Mouse (Mus musculus) stomach, embryonic 14.5 days (tissue): ENCODE data around the gene Izumo1. TPM values are rescaled to one million over a fixed set of nuclear protein-coding genes. Genes with fewer than 3 reads are reported as not detected.

Experiments
- ATAC-seq: fragments of 200-750 bp; cut with Nextera tagmentation; 2 replicates; pipeline ENCODE4 v1.8.0; 2017; ENCODE audit warnings: low read depth, moderate TSS enrichment; ENCODE audit not compliant: insufficient number of reproducible peaks, insufficient read depth, low FRiP score
- H3K27ac ChIP-seq: fragments of 300-500 bp; sonication (generic); 2 replicates; pipeline ENCODE4 v1.5.1; 2014; ENCODE audit warnings: mild to moderate bottlenecking, low read length, moderate library complexity, mixed read lengths
- H3K27me3 ChIP-seq: fragments of 300-500 bp; sonication (generic); 2 replicates; pipeline ENCODE4 v1.6.1; 2014; ENCODE audit warnings: low read length, control low read depth, mixed read lengths; ENCODE audit not compliant: control insufficient read depth, insufficient read depth
- H3K36me3 ChIP-seq: fragments of 300-500 bp; sonication (generic); 2 replicates; pipeline ENCODE4 v1.6.1; 2014; ENCODE audit warnings: mild to moderate bottlenecking, control low read depth, low read length, moderate library complexity, mixed read lengths; ENCODE audit not compliant: control insufficient read depth, insufficient read depth
- H3K4me1 ChIP-seq: fragments of 300-500 bp; sonication (generic); 2 replicates; pipeline ENCODE4 v1.6.1; 2014; ENCODE audit warnings: low read length, control low read depth, mixed read lengths; ENCODE audit not compliant: control insufficient read depth, insufficient read depth
- H3K4me2 ChIP-seq: fragments of 300-500 bp; sonication (generic); replicated peaks from 2 replicates; pipeline ENCODE4 v1.6.1; 2014; ENCODE audit warnings: low read depth, low read length, control low read depth
- H3K4me3 ChIP-seq: fragments of 300-500 bp; sonication (generic); 2 replicates; pipeline ENCODE4 v1.5.1; 2014; ENCODE audit warnings: low read depth, low read length, control low read depth
- H3K9ac ChIP-seq: fragments of 300-500 bp; sonication (generic); replicated peaks from 2 replicates; pipeline ENCODE4 v1.6.1; 2014; ENCODE audit warnings: low read depth, mild to moderate bottlenecking, control low read depth, low read length, moderate library complexity, mixed read lengths
- H3K9me3 ChIP-seq: fragments of 300-500 bp; sonication (generic); 2 replicates; pipeline ENCODE4 v1.6.1; 2016; ENCODE audit warnings: low read depth, low read length, control low read depth; ENCODE audit not compliant: control insufficient read depth
- WGBS: fragments of 180-500 bp; shearing (Covaris S2); extraction: QIAGEN DNeasy Blood & Tissue Kit; methylation state at CpG from one replicate; pipeline ENCODE4 v1.1.7; 2014; 5-methylcytosine and 5-hydroxymethylcytosine counted together
- polyA plus RNA-seq: library from polyadenylated mRNA; unstranded; fragments of >200 nt; fragmentation: Nextera tagmentation; extraction: Ambion mirVana; gene quantifications from 2 replicates; pipeline ENCODE4 v1.2.1, GENCODE M21; 2014

Izumo1 gene
- polyA plus RNA-seq, 1 experiment from 2014 or later, result 0.23 TPM

DNA sequence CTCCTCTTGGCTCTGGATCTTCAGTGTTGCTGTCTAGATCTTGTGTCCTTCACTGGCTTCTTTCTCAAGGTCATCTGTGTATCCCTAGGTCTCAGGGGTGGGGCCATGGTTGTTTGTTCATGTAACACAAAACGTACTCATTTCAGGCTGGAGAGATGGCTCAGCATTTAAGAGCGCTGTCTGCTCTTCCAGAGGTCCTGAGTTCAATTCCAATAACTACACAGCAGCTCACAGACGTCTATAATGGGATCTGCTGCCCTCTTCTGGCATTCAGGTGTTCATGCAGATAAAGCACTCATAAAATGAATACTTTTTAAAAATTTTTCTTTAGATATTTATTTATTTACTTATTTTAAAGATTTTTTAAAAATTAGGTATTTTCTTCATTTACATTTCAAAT, 30.7 kb upstream of the Izumo1 start:
- ATAC-seq, result no peak
- H3K4me2 ChIP-seq, result no peak overlapping the region
- H3K9me3 ChIP-seq, result no peaks in the 10 kb centered on the region
- no peak overlapping the region for H3K4me3 ChIP-seq
- H3K36me3 ChIP-seq, result peaks cover 2% of the 10 kb centered on the region; the same call in 1 of the 2 replicates
- H3K27ac ChIP-seq, result no peak overlapping the region
- H3K9ac ChIP-seq, result no peak overlapping the region
- whole genome bisulfite sequencing, result 59% methylated on average over 3 of the region's 3 CpGs
- no peaks in the 10 kb centered on the region for H3K27me3 ChIP-seq
- H3K4me1 ChIP-seq, result no peaks in the 10 kb centered on the region

- no peak overlapping the region for H3K9ac ChIP-seq
- H3K4me3 ChIP-seq, result no peak overlapping the region
- H3K4me1 ChIP-seq, result no peaks in the 10 kb centered on the region
- WGBS, result 72% methylated on average over 7 of the region's 7 CpGs
- no peak for ATAC-seq
- H3K27ac ChIP-seq, result no peak overlapping the region
- H3K27me3 ChIP-seq, result no peaks in the 10 kb centered on the region
- H3K4me2 ChIP-seq, result no peak overlapping the region
- H3K9me3 ChIP-seq, result no peaks in the 10 kb centered on the region
- H3K36me3 ChIP-seq, result no peaks in the 10 kb centered on the region; the same call in 1 of the 2 replicates
Observed at GRCm38 (mm10) chr7:45591880-45592279, 29.7 kb upstream of the Izumo1 start.

GRCm38 (mm10) chr7:45593118-45593815, 28.3 kb upstream of the Izumo1 start:
- no peaks in the 10 kb centered on the region for H3K4me1 ChIP-seq
- H3K36me3 ChIP-seq, result no peaks in the 10 kb centered on the region
- no peaks in the 10 kb centered on the region for H3K9me3 ChIP-seq
- no peak overlapping the region for H3K4me3 ChIP-seq
- H3K27me3 ChIP-seq, result no peaks in the 10 kb centered on the region
- no peak overlapping the region for H3K27ac ChIP-seq
- no peak overlapping the region for H3K9ac ChIP-seq
- ATAC-seq, result no peak
- no peak overlapping the region for H3K4me2 ChIP-seq
- WGBS, result 18% methylated on average over 10 of the region's 10 CpGs

DNA sequence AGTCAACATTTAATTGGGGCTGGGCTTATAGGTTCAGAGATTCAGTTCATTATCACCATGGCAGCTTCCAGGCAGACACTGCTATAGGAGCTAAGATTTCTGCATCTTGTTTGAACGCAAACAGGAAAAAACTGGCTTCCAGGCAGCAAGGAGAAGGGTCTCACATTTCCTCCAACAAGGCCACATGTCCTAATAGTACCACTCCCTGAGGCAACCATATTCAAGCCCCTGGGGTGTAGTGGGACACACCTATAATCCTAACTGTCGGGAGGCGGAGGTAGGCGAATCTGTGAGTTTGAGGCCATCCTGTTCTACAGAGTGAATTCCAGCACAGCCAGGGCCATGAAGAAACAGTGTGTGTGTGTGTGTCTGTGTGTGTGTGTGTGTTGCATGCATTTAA, 26.4 kb upstream of the Izumo1 start:
- Histone ChIP-seq H3K9ac (no peak overlapping the region), H3K4me3 (no peak overlapping the region), H3K4me2 (no peak overlapping the region), H3K4me1 (no peaks in the 10 kb centered on the region), H3K36me3 (no peaks in the 10 kb centered on the region), H3K27me3 (no peaks in the 10 kb centered on the region), H3K27ac (no peak overlapping the region), H3K9me3 (no peaks in the 10 kb centered on the region)
- 87% methylated on average over 4 of the region's 4 CpGs for WGBS
- ATAC-seq, result no peak

- WGBS, result 82% methylated on average over 1 of the region's 1 CpGs
- H3K27ac ChIP-seq, result no peak overlapping the region
- no peaks in the 10 kb centered on the region for H3K9me3 ChIP-seq
Observed at GRCm38 (mm10) chr7:45596107-45596506, 25.5 kb upstream of the Izumo1 start.

GRCm38 (mm10) chr7:45597013-45597412, 24.6 kb upstream of the Izumo1 start:
- no peaks in the 10 kb centered on the region for H3K36me3 ChIP-seq
- ATAC-seq, result no peak
- H3K4me3 ChIP-seq, result no peak overlapping the region
- 89% methylated on average over 5 of the region's 5 CpGs for whole genome bisulfite sequencing
- H3K27ac ChIP-seq, result no peak overlapping the region
- H3K4me2 ChIP-seq, result no peak overlapping the region
- H3K9ac ChIP-seq, result no peak overlapping the region
- 0 out of 2 replicates have a peak, but pooled peaks cover 2% of the 10 kb centered on the region for H3K4me1 ChIP-seq
- no peaks in the 10 kb centered on the region for H3K9me3 ChIP-seq
- H3K27me3 ChIP-seq, result no peaks in the 10 kb centered on the region

More at GRCm38 (mm10) chr7:45596107-45596506, 25.5 kb upstream of the Izumo1 start:
- no peaks in the 10 kb centered on the region for H3K4me1 ChIP-seq
- ATAC-seq, result no peak
- H3K4me3 ChIP-seq, result no peak overlapping the region
- no peak overlapping the region for H3K4me2 ChIP-seq
- no peaks in the 10 kb centered on the region for H3K36me3 ChIP-seq
- no peaks in the 10 kb centered on the region for H3K27me3 ChIP-seq
- no peak overlapping the region for H3K9ac ChIP-seq

DNA sequence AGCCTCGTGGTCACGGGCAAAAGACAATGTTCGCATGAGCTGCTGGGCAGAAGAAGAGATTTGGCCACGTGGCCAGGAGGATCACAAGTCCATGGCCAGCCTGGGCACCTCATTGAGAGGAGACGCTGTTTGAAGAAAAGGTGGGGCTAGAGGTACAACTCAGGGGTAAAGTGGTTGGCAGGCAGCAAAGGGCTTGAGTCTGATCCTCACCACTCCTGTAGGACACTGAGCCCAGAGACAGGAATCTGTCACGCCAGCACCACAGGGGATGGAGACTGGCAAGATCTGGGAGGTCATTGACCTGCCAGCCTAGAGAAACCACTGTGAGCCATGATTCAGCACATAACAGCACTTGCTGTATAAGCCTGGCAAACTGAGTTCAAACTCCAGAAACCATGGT, 24.1 kb upstream of the Izumo1 start:
- H3K9me3 ChIP-seq, result no peaks in the 10 kb centered on the region
- no peak overlapping the region for H3K4me2 ChIP-seq
- no peaks in the 10 kb centered on the region for H3K27me3 ChIP-seq
- no peaks in the 10 kb centered on the region for H3K36me3 ChIP-seq
- H3K4me3 ChIP-seq, result no peak overlapping the region
- no peak overlapping the region for H3K9ac ChIP-seq
- 87% methylated on average over 6 of the region's 6 CpGs for WGBS
- no peak overlapping the region for H3K27ac ChIP-seq
- ATAC-seq, result no peak
- H3K4me1 ChIP-seq, result 0 out of 2 replicates have a peak, but pooled peaks cover 2% of the 10 kb centered on the region

GRCm38 (mm10) chr7:45598960-45599879, 22.4 kb upstream of the Izumo1 start:
- Histone ChIP-seq H3K27ac (no peak overlapping the region), H3K9me3 (no peaks in the 10 kb centered on the region), H3K4me2 (no peak overlapping the region), H3K36me3 (no peaks in the 10 kb centered on the region), H3K9ac (no peak overlapping the region), H3K4me1 (0 out of 2 replicates have a peak, but pooled peaks cover 2% of the 10 kb centered on the region), H3K4me3 (no peak overlapping the region), H3K27me3 (no peaks in the 10 kb centered on the region)
- no peak for ATAC-seq
- WGBS, result 38% methylated on average over 18 of the region's 18 CpGs
